Mouse (Mus musculus) hindbrain, embryonic 16.5 days (tissue): Measurements from ENCODE around the gene Havcr2. TPM values are rescaled to one million over a fixed set of nuclear protein-coding genes. Genes with fewer than 3 reads are reported as not detected.
"Not testable (repeated sequence)": the region's sequence is repeated elsewhere in the genome, so short reads cannot be mapped to it uniquely, and the experiment has no call there.

Experiments used
- ATAC-seq: fragments of 200-750 bp; cut with Nextera tagmentation; 2 replicates; pipeline ENCODE4 v1.8.0; 2017; ENCODE audit warnings: moderate TSS enrichment, moderate library complexity
- H3K27ac ChIP-seq: fragments of 300-500 bp; sonication (generic); 2 replicates; pipeline ENCODE4 v1.5.1; 2014; ENCODE audit warnings: low read depth, mild to moderate bottlenecking, control low read depth, low read length, moderate library complexity
- H3K27me3 ChIP-seq: fragments of 300-500 bp; sonication (generic); replicated peaks from 2 replicates; pipeline ENCODE4 v1.6.1; 2014; ENCODE audit warnings: low read length; ENCODE audit not compliant: control insufficient read depth, insufficient read depth
- H3K36me3 ChIP-seq: fragments of 300-500 bp; sonication (generic); 2 replicates; pipeline ENCODE4 v1.6.1; 2014; ENCODE audit warnings: mild to moderate bottlenecking, low read length, moderate library complexity, mixed read lengths; ENCODE audit not compliant: control insufficient read depth, insufficient read depth
- H3K4me1 ChIP-seq: fragments of 300-500 bp; sonication (generic); 2 replicates; pipeline ENCODE4 v1.6.1; 2014; ENCODE audit warnings: low read depth, low read length; ENCODE audit not compliant: control insufficient read depth, insufficient read depth
- H3K4me2 ChIP-seq: fragments of 300-500 bp; sonication (generic); 2 replicates; pipeline ENCODE4 v1.6.1; 2014; ENCODE audit warnings: mild to moderate bottlenecking, low read length, control low read depth, moderate library complexity
- H3K4me3 ChIP-seq: fragments of 300-500 bp; sonication (generic); 2 replicates; pipeline ENCODE4 v1.5.1; 2014; ENCODE audit warnings: mild to moderate bottlenecking, low read length, control low read depth, moderate library complexity
- H3K9ac ChIP-seq: fragments of 300-500 bp; sonication (generic); 2 replicates; pipeline ENCODE4 v1.6.1; 2014; ENCODE audit warnings: low read depth, mild to moderate bottlenecking, control low read depth, low read length, moderate library complexity
- H3K9me3 ChIP-seq: fragments of 300-500 bp; sonication (generic); 2 replicates; pipeline ENCODE4 v1.6.1; 2014; ENCODE audit warnings: mild to moderate bottlenecking, low read length, moderate library complexity; ENCODE audit not compliant: control insufficient read depth
- WGBS: fragments of 180-500 bp; shearing (Covaris S2); extraction: QIAGEN DNeasy Blood & Tissue Kit; methylation state at CpG from one replicate; pipeline ENCODE4 v1.1.7; 2014; 5-methylcytosine and 5-hydroxymethylcytosine counted together
- polyA plus RNA-seq: library from polyadenylated mRNA; unstranded; fragments of >200 nt; fragmentation: Nextera tagmentation; extraction: Ambion mirVana; gene quantifications from 2 replicates; pipeline ENCODE4 v1.2.1, GENCODE M21; 2015

Havcr2 gene
- polyA plus RNA-seq, 1 experiment from 2014 or later = 0.21 TPM

DNA sequence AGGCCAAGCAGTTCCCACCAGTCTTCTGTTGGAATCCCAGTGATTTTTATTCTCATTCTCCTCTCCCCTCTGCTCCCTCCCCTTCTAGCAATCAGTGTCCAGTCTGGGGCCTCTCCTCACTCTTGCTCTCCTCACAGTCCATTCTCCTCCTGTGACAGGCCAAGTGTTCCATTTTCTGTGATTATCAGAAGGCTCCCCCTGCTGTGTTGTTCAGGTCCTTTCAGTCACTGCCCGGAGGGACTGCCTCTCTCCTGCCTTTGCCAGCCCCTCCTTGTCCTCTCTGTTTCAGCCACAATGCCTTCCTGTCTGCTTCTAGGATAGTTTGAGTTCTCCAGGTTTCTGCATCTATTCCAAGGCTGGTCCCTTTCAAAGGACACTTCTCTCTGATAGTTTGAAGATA is 33.5 kb downstream of the Havcr2 start:
- Histone ChIP-seq H3K4me1 (no peaks in the 10 kb centered on the region), H3K4me2 (no peak overlapping the region), H3K9me3 (no peaks in the 10 kb centered on the region), H3K9ac (no peak overlapping the region), H3K27ac (no peak overlapping the region), H3K36me3 (no peaks in the 10 kb centered on the region), H3K4me3 (no peak overlapping the region), H3K27me3 (no peaks in the 10 kb centered on the region)
- ATAC-seq = no peak
- WGBS = 0% methylated on average over 1 of the region's 1 CpGs

- Histone ChIP-seq H3K4me3 (no peak overlapping the region), H3K9ac (no peak overlapping the region), H3K4me1 (no peaks in the 10 kb centered on the region), H3K27me3 (no peaks in the 10 kb centered on the region), H3K36me3 (no peaks in the 10 kb centered on the region), H3K9me3 (no peaks in the 10 kb centered on the region), H3K27ac (no peak overlapping the region), H3K4me2 (no peak overlapping the region)
- 90% methylated on average over 2 of the region's 2 CpGs for WGBS
- ATAC-seq = no peak
Measured at GRCm38 (mm10) chr11:46488650-46489049, 33.9 kb downstream of the Havcr2 start.

- Histone ChIP-seq H3K4me3 (no peak overlapping the region), H3K27me3 (no peaks in the 10 kb centered on the region), H3K27ac (no peak overlapping the region), H3K9me3 (no peaks in the 10 kb centered on the region), H3K4me2 (no peak overlapping the region), H3K36me3 (no peaks in the 10 kb centered on the region), H3K9ac (no peak overlapping the region), H3K4me1 (no peaks in the 10 kb centered on the region)
- ATAC-seq = no peak
- 78% methylated on average over 3 of the region's 3 CpGs for WGBS
Measured at GRCm38 (mm10) chr11:46507146-46507545, 52.4 kb downstream of the Havcr2 start.

DNA sequence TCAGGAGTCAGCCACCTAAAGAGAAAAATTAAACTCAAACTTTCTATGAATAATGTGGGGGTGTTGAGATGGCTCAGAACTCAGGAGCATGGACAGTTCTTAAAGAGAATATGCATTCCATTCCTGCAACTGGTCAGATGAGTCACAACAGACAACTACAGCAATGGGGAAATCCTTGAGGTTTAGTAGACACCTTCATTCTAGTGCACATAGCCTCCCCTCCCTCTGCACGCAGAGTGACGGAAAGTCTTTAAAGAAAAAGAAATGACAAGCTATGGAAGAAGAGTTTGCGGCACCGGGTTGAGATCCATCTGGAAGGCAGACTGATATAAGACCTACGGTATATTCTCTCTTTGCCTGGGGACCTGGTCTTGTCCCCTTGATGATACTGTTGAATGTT is 55.2 kb downstream of the Havcr2 start:
- Histone ChIP-seq H3K36me3 (no peaks in the 10 kb centered on the region), H3K4me1 (no peaks in the 10 kb centered on the region), H3K4me2 (no peak overlapping the region), H3K27me3 (no peaks in the 10 kb centered on the region), H3K9ac (no peak overlapping the region), H3K27ac (no peak overlapping the region), H3K4me3 (no peak overlapping the region), H3K9me3 (no peaks in the 10 kb centered on the region)
- WGBS = 96% methylated on average over 5 of the region's 5 CpGs
- no peak for ATAC-seq

DNA sequence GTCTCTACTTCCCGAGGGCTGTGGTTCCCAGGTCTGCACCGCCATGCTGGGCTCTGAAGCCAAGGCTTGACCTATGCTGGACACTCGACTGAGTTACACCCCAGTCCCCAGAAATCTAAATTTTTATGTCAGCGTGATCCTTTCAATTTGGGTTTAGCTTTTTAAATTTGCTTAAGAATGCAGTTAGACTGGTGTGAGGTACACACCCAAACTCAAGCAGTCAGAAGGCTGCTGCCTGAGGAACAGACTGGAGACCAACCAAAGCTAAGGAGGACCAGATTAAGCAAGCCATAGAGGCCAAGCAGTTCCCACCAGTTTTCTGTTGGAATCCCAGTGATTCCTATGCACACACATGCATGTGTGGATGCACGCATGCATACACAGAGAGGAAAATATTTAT is 66.6 kb downstream of the Havcr2 start:
- not testable (repeated sequence) for H3K4me1 ChIP-seq

DNA sequence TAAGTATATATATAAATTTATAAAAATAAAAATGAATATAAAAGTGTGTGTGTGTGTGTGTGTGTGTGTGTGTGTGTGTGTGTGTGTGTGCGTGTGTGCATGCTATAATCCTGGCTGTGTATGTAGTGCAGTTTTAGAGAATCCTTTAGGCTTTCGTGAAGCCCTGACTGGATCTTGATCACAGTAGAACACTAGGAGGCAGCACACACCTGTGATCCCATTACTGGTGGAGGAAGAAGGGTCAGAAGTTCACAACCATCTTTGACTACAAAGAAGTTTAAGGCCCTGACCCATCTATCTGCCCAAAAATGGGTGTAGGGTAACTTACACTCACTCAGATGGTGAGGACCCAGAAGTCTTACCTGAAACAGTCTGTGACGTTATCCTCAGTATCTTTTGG is 68.0 kb downstream of the Havcr2 start:
- Histone ChIP-seq H3K4me2 (no peak overlapping the region), H3K36me3 (no peaks in the 10 kb centered on the region), H3K9ac (no peak overlapping the region), H3K27me3 (no peaks in the 10 kb centered on the region), H3K9me3 (no peaks in the 10 kb centered on the region), H3K4me1 (no peaks in the 10 kb centered on the region), H3K27ac (no peak overlapping the region), H3K4me3 (no peak overlapping the region)
- whole genome bisulfite sequencing = 91% methylated on average over 3 of the region's 3 CpGs
- no peak for ATAC-seq

More for the DNA sequence above, 66.6 kb downstream of the Havcr2 start:
- H3K4me3 ChIP-seq, H3K27ac ChIP-seq, H3K27me3 ChIP-seq, H3K4me2 ChIP-seq, ATAC-seq, H3K9me3 ChIP-seq, H3K36me3 ChIP-seq, H3K9ac ChIP-seq: not testable (repeated sequence)
- 83% methylated on average over 5 of the region's 5 CpGs for WGBS

DNA sequence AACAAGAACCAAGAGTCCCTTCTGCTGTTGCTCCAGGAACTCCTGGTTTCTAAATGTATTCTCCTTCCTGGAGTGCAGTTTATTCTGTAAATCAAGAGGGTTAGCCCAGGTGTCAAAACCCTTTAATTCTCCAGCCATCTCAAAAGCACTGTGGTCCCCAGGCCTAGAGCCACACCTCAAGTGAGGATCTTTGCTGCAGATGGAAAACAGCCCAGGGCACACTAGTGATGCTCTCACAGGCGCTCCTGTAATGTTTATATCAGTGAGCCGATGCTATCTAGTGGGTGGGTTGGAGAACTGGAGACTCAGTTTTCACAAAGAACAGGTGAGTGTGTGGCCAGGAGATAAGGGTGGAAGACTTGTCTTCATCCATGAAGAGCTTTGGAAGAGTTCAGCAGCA is 69.2 kb downstream of the Havcr2 start, which contains the start of gene Gm12169:
TSS of gene Gm12169 (plus strand) at position 301 of the 400 bp plus-strand sequence.
- ATAC-seq = no peak
- H3K9me3 ChIP-seq = no peaks in the 10 kb centered on the region
- no peak within 1 kb of the TSS for H3K9ac ChIP-seq
- no peaks in the 10 kb centered on the region for H3K27me3 ChIP-seq
- no peaks in the 10 kb centered on the region for H3K4me1 ChIP-seq
- H3K4me2 ChIP-seq = no peak within 1 kb of the TSS
- 98% methylated on average over 2 of the region's 2 CpGs for WGBS
- no peak within 1 kb of the TSS for H3K4me3 ChIP-seq
- H3K27ac ChIP-seq = no peak within 1 kb of the TSS
- H3K36me3 ChIP-seq = no peaks in the 10 kb centered on the region

- no peak overlapping the region for H3K27ac ChIP-seq
- no peak for ATAC-seq
Measured at GRCm38 (mm10) chr11:46530149-46530548, 75.4 kb downstream of the Havcr2 start.

More at GRCm38 (mm10) chr11:46530149-46530548, 75.4 kb downstream of the Havcr2 start:
- Histone ChIP-seq H3K4me2 (no peak overlapping the region), H3K36me3 (no peaks in the 10 kb centered on the region), H3K9ac (no peak overlapping the region), H3K4me1 (no peaks in the 10 kb centered on the region), H3K4me3 (no peak overlapping the region), H3K9me3 (no peaks in the 10 kb centered on the region), H3K27me3 (no peaks in the 10 kb centered on the region)
- WGBS = 82% methylated on average over 4 of the region's 4 CpGs
